Mouse (Mus musculus) heart, adult 2 months (tissue): ENCODE measurements around the gene Bub3.

Experiments used
- CTCF ChIP-seq: fragments of 200-600 bp; IDR thresholded peaks from 2 replicates; pipeline ENCODE4 v1.8.1; 2022; ENCODE audit warnings: antibody characterized with exemption, mild to moderate bottlenecking, moderate library complexity
- EP300 ChIP-seq: fragments of 200-500 bp; IDR thresholded peaks from 2 replicates; pipeline ENCODE4 v1.6.1; 2011; ENCODE audit warnings: low read depth, low read length, control low read depth; ENCODE audit not compliant: insufficient read depth
- POLR2A ChIP-seq: fragments of 200-500 bp; IDR thresholded peaks from 2 replicates; pipeline ENCODE4 v1.6.1; 2011; ENCODE audit warnings: mild to moderate bottlenecking, low read depth, low read length, control low read depth; ENCODE audit not compliant: insufficient read depth

- TF ChIP-seq CTCF (no peak), POLR2A (no peak), EP300 (no peak)
Observed at GRCm38 (mm10) chr7:131553771-131554175, 6.2 kb upstream of the Bub3 start.
